Mouse (Mus musculus) kidney, embryonic 14.5 days (tissue): ENCODE data around the gene March2. TPM values are rescaled to one million over a fixed set of nuclear protein-coding genes. Genes with fewer than 3 reads are reported as not detected.

ENCODE experiments used
- polyA plus RNA-seq: library from polyadenylated mRNA; unstranded; fragments of >200 nt; fragmentation: Nextera tagmentation; extraction: Ambion mirVana; gene quantifications from 2 replicates; pipeline ENCODE4 v1.2.1, GENCODE M21; 2014

The March2 gene
- polyA plus RNA-seq, 1 experiment from 2014 or later, result 46.1 TPM

Other genes with a start within 250 kb of the March2 start
- 35.1 and 49.3 TPM in 2 replicates for gene Adamts10, start 194.5 kb downstream of the March2 start, polyA plus RNA-seq
- gene Myo1f, start 163.0 kb downstream of the March2 start, polyA plus RNA-seq, result 0.96 and 2.3 TPM in 2 replicates
- 73.1 and 82.9 TPM in 2 replicates for gene Zfp414, start 89.6 kb downstream of the March2 start, polyA plus RNA-seq
- gene Pram1, start 80.6 kb downstream of the March2 start, polyA plus RNA-seq, result 0.66 and 0.81 TPM in 2 replicates
- 375 and 422 TPM in 2 replicates for gene Hnrnpm, start 31.8 kb downstream of the March2 start, polyA plus RNA-seq
- gene Rab11b, start 41.9 kb upstream of the March2 start, polyA plus RNA-seq, result 217 and 269 TPM in 2 replicates
- 18.4 and 19.4 TPM in 2 replicates for gene Angptl4, start 63.2 kb upstream of the March2 start, polyA plus RNA-seq
- 49.9 and 52.1 TPM in 2 replicates for gene Kank3, start 91.8 kb upstream of the March2 start, polyA plus RNA-seq
- 1,210 and 1,489 TPM in 2 replicates for gene Rps28, start 105.9 kb upstream of the March2 start, polyA plus RNA-seq
- 504 and 675 TPM in 2 replicates for gene Ndufa7, start 105.9 kb upstream of the March2 start, polyA plus RNA-seq
- 111 and 121 TPM in 2 replicates for gene Cd320, start 124.4 kb upstream of the March2 start, polyA plus RNA-seq
- not detected in 2 replicates for gene Gm7029, start 155.2 kb upstream of the March2 start, polyA plus RNA-seq
- 6.2 and 20.8 TPM in 2 replicates for gene Kifc1, start 172.0 kb upstream of the March2 start, polyA plus RNA-seq
- not detected in 2 replicates for gene Platr17, start 186.5 kb upstream of the March2 start, polyA plus RNA-seq
- 31.9 and 50.8 TPM in 2 replicates for gene Daxx, start 190.7 kb upstream of the March2 start, polyA plus RNA-seq
- gene Tapbp, start 197.2 kb upstream of the March2 start, polyA plus RNA-seq, result 17.4 and 24.6 TPM in 2 replicates
- gene Zbtb22, start 197.2 kb upstream of the March2 start, polyA plus RNA-seq, result 11.1 TPM in 2 replicates
- 26.3 and 28.2 TPM in 2 replicates for gene Rgl2, start 210.9 kb upstream of the March2 start, polyA plus RNA-seq
- 169 and 211 TPM in 2 replicates for gene Pfdn6, start 221.7 kb upstream of the March2 start, polyA plus RNA-seq
- gene Wdr46, start 222.0 kb upstream of the March2 start, polyA plus RNA-seq, result 26.5 and 37.8 TPM in 2 replicates
- gene B3galt4, start 232.8 kb upstream of the March2 start, polyA plus RNA-seq, result 2.8 and 3.3 TPM in 2 replicates
- gene Vps52, start 237.1 kb upstream of the March2 start, polyA plus RNA-seq, result 24.9 and 40.8 TPM in 2 replicates
- 2,014 and 2,736 TPM in 2 replicates for gene Rps18, start 237.3 kb upstream of the March2 start, polyA plus RNA-seq